Mouse (Mus musculus) embryo, embryonic 10 days (tissue): ENCODE measurements at regions not wholly inside any gene's neighbourhood (a gene's known extent, or its start where the extent isn't known, plus 50 kb on each side); places are given as distances from the start of the nearest gene placed in this dataset.

Experiments used
- DNase-seq: peaks from one replicate; pipeline ENCODE4 v3.0.0-alpha.2; 2015; ENCODE audit warnings: low spot score

GRCm38 (mm10) chr3:126491251-126491913, 104.7 kb upstream of the Camk2d start:
- no peak for DNase-seq

DNA sequence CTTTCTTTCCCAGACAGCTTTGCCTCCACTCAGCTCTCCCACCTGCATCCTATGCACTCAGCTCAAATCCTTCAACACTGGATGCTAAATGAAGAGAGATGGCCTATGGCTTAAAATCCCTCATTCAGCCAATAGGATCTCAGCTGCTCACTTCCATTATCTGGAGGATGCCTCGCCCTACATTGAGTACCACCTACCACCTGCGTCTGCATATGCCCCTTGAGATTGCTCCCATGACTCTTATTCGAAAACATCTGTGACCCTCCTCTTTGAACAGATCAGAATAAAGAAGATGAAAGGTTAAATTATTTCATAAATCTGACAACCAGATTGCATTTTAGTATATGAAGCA, 104.2 kb upstream of the Camk2d start:
- DNase-seq = no peak

- no peak for DNase-seq
Observed at GRCm38 (mm10) chr3:126498823-126499222, 97.3 kb upstream of the Camk2d start.

GRCm38 (mm10) chr3:126500247-126500646, 95.9 kb upstream of the Camk2d start:
- DNase-seq = no peak

GRCm38 (mm10) chr3:126501826-126502225, 94.3 kb upstream of the Camk2d start:
- DNase-seq = no peak

- DNase-seq = peak; percentile 38
Observed at GRCm38 (mm10) chr3:126505685-126506084, 90.4 kb upstream of the Camk2d start.

DNA sequence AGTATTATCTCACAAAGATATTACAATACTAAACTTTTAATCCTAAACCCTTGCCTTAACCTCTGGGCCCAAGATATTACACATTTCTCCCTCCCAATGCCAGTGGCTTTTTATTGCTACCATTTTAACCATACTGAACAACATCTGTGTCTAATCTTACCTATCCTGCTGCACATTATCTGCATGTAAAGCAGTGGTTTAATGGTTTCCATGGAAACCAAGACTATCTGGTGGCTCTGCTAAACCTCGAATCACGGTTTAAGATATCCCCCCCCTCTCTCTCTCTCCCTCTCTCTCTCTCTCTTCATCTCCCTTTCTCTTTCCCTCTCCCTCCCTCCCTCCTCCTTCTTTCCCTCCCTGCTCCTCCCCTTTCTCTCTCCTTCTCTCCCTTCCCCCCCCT, 81.3 kb upstream of the Camk2d start:
- peak; percentile 39 for DNase-seq

DNA sequence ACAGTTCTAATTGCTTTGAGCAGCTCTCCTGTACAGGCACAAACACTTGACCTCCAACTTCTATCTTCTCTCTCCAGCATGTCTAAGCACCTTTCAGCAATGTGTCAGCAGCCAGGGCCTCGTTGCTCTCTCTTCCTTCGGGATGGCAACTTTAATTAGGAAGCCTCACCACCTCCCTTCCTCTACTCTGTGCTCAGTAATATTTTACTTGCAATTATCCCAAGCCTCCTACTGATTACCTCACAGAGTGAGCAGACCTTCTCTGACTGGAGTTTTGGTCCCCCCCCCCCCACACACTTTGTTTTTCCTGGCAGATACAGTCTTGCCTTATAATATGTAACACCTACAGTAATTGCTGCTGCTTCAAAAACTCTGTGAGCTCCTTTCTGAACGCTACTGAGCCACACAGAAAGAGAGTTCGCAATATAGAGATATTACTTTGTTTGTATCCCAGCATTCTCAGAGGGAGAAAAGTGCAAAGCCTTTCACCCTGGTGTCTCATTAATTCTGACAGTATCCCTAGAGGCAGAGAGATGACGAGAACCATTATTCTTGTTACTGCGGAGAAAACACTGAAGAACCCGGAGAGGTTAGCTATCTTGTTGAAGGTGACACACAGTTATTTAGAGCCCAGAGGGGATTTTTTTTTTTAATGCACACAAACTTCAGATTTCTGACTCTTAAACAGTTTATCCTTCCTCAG, 61.8 kb upstream of the Camk2d start:
- DNase-seq = no peak

DNA sequence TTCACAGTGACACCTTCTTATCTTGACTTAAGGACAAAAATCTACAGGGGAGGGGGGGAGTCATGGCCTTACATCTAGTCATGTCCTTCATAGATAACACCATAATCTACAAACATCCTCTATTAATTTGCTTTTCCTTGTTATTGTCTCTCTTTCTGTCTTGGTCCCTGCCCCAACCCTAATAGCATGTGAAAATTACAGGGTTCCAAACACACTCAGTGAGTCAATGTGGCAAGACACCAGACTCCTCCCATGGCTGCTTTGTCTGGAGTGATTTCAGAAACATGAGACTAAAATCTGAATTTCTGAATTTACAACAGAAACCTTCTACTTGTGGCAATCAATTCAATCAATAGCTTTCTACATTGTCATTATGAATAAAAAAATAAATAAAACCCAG, 60.8 kb upstream of the Camk2d start:
- no peak for DNase-seq

DNA sequence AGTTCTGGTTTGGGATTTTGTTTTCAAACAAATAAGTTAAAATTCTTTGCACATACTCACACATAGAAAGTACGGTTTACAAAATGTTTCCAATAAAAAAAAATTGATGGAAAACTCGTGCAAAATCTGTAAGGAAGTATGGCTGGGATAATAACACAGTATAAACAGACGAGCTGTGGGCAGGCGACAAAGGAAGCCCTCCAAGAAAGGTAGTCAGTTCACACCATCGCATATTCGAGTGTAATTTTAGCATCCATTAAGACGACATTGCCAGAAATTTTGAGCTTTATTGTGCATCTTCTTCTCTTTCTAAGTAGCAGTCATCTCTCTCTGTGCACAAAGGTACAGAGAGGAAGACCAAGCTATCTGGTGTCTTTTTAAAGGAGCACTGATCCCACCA, 57.6 kb upstream of the Camk2d start:
- no peak for DNase-seq

DNA sequence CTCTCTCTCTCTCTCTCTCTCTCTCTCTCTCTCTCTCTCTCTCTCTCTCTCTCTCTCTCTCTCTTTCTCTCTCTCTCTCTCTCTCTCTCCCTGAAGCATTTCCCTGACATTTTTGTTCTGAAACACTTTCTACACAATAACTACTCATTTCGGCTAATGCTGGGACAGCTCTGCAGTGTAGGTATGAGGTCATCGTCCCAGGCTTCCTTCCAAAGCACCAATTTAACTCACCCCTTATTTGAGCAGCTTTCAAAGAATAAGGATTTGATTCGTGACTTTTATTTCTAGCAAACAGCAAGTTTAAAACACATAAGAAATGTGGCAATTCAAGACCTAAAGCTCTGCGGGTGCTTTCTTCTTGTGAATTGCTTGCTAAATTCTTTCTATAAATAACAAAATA, 55.0 kb upstream of the Camk2d start:
- no peak for DNase-seq
